8 mouse cellular contexts compared by ENCODE assay signal in the genomic region with DNA sequence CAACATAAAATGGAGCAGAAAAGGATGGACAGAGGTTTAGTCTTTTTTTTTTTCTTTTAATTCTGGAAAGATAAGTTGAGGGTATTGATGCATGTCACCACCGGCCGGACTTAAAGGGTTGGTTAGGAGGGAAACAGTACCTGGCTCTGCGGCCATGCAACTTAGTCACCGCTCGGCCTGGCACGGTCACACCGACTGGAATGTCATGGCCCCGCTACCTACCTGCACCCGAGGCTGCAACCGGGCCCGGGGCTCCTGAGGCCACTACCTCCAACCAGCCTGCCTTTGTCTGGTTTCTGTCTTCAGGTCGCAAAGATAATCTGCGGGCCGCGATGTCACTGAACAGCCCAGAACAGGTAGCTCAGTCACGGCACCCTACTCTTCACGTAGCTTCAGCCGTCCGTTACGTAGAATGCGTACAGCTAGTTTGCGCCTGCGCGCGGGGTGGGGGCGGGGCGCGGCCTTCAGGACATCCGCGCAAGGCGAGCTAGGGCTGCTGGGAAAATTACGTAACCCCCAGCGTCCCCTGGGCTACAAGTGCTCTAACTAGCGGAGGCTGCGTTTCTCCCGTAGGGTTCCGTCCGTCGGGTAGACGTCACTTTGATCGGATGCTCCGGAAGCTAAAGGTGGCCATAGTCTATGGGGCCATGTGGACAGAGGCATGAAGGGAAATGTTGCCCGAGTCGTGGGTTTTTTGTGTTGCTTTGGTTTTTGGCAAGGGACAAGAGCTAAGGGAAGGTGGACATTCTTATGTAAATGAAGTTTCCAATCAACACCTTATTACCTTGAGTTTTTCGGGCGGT. TPM values are rescaled to one million over a fixed set of nuclear protein-coding genes. Genes with fewer than 3 reads are reported as not detected.
DNase-seq lines count a peak whose midpoint lies in the region; ATAC-seq lines count a peak whose summit lies in the region.

A gene (minus strand): TSS at position 418 of the 803 bp plus-strand sequence.

- H3K27me3 ChIP-seq in embryonic facial prominence, embryonic 12.5 days: no peaks in the 10 kb centered on the region
- H3K27me3 ChIP-seq in limb, embryonic 11.5 days (ENCODE audit: control insufficient read depth, insufficient read depth, low read length): no peaks in the 10 kb centered on the region
- H3K27me3 ChIP-seq in midbrain, embryonic 14.5 days (ENCODE audit: control insufficient read depth, insufficient read depth, low read length): no peaks in the 10 kb centered on the region

- H3K27ac ChIP-seq in embryonic facial prominence, embryonic 12.5 days: peak within 1 kb of the TSS; percentile 95
- peak within 1 kb of the TSS; percentile 92 for H3K27ac ChIP-seq in limb, embryonic 11.5 days (replicated peaks; ENCODE audit: low read depth, low read length)
- peak within 1 kb of the TSS; percentile 96 for H3K27ac ChIP-seq in midbrain, embryonic 14.5 days (replicated peaks; ENCODE audit: low read depth, low read length)

- ATAC-seq in embryonic facial prominence, embryonic 12.5 days (ENCODE audit: insufficient number of reproducible peaks, insufficient read depth, low FRiP score, low TSS enrichment): peak; percentile 99
- ATAC-seq in limb, embryonic 11.5 days (ENCODE audit: insufficient number of reproducible peaks, low FRiP score, low TSS enrichment, low read depth): peak; percentile 97
- ATAC-seq in midbrain, embryonic 14.5 days (ENCODE audit: low FRiP score, low TSS enrichment): peak; percentile 96

- DNase-seq in 3134 (ENCODE audit: extremely low read depth, insufficient read length, low spot score): peak; percentile 99
- DNase-seq in adrenal gland, postnatal 25 days: peak; percentile 90
- DNase-seq in heart, adult 11 months: peak; percentile 100
- DNase-seq in kidney, adult 18-20 months: peak; percentile 93
- DNase-seq in limb, embryonic 11.5 days (ENCODE audit: low spot score): peak; percentile 93
- DNase-seq in midbrain, embryonic 14.5 days: peak; percentile 99
- DNase-seq in spleen, postnatal 10 days (ENCODE audit: low spot score in 2 of 2): peak; percentile 84 to 94

- H3K4me2 ChIP-seq in embryonic facial prominence, embryonic 12.5 days (replicated peaks): peak within 1 kb of the TSS; percentile 75
- H3K4me2 ChIP-seq in limb, embryonic 11.5 days (ENCODE audit: low read depth, severe bottlenecking): peak within 1 kb of the TSS; percentile 49
- H3K4me2 ChIP-seq in midbrain, embryonic 14.5 days (ENCODE audit: low read length): peak within 1 kb of the TSS; percentile 76

- peaks cover 24% of the 10 kb centered on the region for H3K36me3 ChIP-seq in embryonic facial prominence, embryonic 12.5 days
- peaks cover 5% of the 10 kb centered on the region; the same call in 1 of the 2 replicates for H3K36me3 ChIP-seq in limb, embryonic 11.5 days (ENCODE audit: control insufficient read depth, insufficient read depth, low read length)
- H3K36me3 ChIP-seq in midbrain, embryonic 14.5 days (ENCODE audit: control insufficient read depth, insufficient read depth, low read length): peaks cover 20% of the 10 kb centered on the region

- peaks cover 22% of the 10 kb centered on the region for H3K4me1 ChIP-seq in embryonic facial prominence, embryonic 12.5 days
- H3K4me1 ChIP-seq in limb, embryonic 11.5 days (ENCODE audit: control insufficient read depth, insufficient read depth, low read length): peaks cover 12% of the 10 kb centered on the region
- peaks cover 29% of the 10 kb centered on the region for H3K4me1 ChIP-seq in midbrain, embryonic 14.5 days (ENCODE audit: control insufficient read depth, insufficient read depth, low read length)

- H3K9ac ChIP-seq in embryonic facial prominence, embryonic 12.5 days: peak within 1 kb of the TSS; percentile 89
- H3K9ac ChIP-seq in limb, embryonic 11.5 days (ENCODE audit: low read length): peak within 1 kb of the TSS; percentile 90
- peak within 1 kb of the TSS; percentile 92 for H3K9ac ChIP-seq in midbrain, embryonic 14.5 days (replicated peaks; ENCODE audit: low read length)

- peak within 1 kb of the TSS; percentile 85 for H3K4me3 ChIP-seq in embryonic facial prominence, embryonic 12.5 days
- peak within 1 kb of the TSS; percentile 85 for H3K4me3 ChIP-seq in limb, embryonic 11.5 days (ENCODE audit: low read depth, low read length)
- H3K4me3 ChIP-seq in midbrain, embryonic 14.5 days (replicated peaks; ENCODE audit: low read depth, low read length): peak within 1 kb of the TSS; percentile 96

- under 1% methylated on average over 46 of the region's 46 CpGs for WGBS in embryonic facial prominence, embryonic 12.5 days
- WGBS in limb, embryonic 11.5 days: under 1% methylated on average over 46 of the region's 46 CpGs
- WGBS in midbrain, embryonic 14.5 days: under 1% methylated on average over 46 of the region's 46 CpGs

- no peaks in the 10 kb centered on the region for H3K9me3 ChIP-seq in embryonic facial prominence, embryonic 12.5 days
- no peaks in the 10 kb centered on the region for H3K9me3 ChIP-seq in limb, embryonic 11.5 days (ENCODE audit: control insufficient read depth, low read length)
- no peaks in the 10 kb centered on the region for H3K9me3 ChIP-seq in midbrain, embryonic 14.5 days (ENCODE audit: control insufficient read depth, low read length)

RNA-seq across cellular contexts. Expression of the gene that starts here (rescaled TPM):
- total RNA-seq in adrenal gland, postnatal 25 days (2021): 122 and 172 TPM in 2 replicates
- 79.4 and 81.7 TPM in 2 replicates for polyA plus RNA-seq in embryonic facial prominence, embryonic 12.5 days (2016; fragmentation: Nextera tagmentation; extraction: Ambion mirVana)
- 53.5 and 68.1 TPM in 2 replicates for polyA plus RNA-seq in limb, embryonic 11.5 days (2014; fragmentation: Nextera tagmentation; extraction: Ambion mirVana)
- 48.7 and 87.5 TPM in 2 replicates for polyA plus RNA-seq in midbrain, embryonic 14.5 days (2014; fragmentation: Nextera tagmentation; extraction: Ambion mirVana)

Comparison
In these comparisons a context has a peak if more than half of its experiments do, and no peak if none do; other contexts are left out.
1. Peak in every context shown above with its lines: DNase-seq, ATAC-seq, H3K4me3 ChIP-seq and H3K27ac ChIP-seq.